Mouse (Mus musculus) lung, postnatal 10 days (tissue): ENCODE results near the gene Mepce.

Experiments used
- DNase-seq: peaks from one replicate; pipeline ENCODE4 v3.0.0; 2021

The Mepce gene

DNA sequence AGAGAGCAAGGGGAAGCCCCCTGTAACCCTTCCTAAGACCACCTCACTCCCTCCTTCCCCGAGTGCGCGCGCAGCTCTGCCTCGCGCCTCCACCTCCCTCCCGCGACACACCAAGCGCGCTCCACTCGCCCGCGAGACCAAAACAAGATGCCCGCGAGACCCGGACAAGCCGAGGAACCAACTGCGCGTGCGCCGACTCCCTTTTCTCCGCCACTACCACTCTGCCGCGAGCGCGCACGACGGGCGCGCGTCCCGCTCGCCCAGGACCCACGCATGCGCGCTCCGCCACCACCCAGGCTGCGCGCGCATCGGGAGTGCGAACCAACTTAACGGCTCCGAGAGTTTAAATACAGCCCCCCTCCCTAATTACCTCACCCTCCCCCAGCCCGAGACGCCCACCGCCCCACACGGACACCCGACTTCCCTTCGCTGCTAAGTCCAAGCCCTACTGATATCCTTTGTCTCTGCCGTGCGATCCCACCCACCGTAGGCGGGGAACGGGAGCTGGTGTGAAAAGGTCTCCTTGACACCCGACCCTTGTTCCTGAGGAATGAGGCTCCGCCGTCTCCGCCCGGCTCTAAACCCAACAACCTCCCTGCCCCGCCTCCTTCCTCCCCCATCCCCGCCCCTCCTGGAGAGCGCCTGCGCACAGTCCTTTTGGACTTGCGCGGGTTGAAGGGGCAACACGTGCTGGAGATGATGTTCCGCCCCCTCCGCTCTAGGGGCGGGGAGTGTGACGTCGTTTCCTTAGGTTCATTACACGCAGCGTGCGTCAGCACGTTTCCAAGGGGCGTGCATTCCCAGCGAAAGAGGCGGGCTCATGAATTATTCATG is 1.1 kb downstream of the Mepce start:
- DNase-seq = peak; percentile 99

DNA sequence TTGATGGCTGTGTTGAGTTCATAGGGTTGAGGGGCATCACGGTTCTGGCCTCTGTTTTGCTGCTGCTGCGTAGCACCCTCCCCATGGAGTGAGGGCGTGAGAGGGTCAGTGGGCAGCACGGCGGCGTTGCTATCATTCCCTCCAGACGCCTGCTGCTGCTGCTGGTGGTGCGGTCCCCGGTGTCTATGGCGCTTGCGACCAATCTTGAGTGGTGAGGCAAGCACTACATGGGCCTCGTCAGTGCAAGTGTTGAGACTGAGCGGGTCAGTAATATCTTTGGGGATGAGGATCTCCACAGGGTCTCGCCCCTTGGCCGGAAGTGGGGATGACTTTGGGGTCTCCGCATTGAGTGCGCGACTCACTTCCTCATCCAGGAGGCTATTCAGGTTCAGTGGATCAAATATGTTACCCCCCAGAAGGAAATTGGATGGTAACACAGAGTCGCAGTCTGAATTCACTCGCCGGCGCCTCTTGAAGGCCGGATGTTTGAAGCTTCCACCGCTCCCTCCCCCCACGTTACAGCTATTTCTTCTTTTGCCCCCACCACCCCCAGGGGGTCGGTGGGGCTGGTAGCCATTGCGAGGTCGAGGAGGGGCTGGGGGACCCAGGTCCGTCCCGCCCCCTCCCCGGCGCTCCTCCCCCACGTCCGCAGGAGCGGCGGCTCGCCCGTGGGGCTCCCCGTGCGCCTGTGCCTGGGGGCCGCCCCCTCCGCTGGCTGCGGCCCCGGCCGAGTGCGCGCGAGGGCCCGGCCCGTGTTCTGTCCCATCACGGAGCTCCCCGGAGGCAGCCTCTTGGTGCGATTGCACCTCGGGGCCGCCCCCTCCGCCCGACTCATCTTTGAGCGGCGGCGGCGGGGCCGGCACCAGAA is 2.1 kb downstream of the Mepce start:
- peak; percentile 71 for DNase-seq

GRCm38 (mm10) chr5:137784546-137784945 is 2.9 kb downstream of the Mepce start:
- no peak for DNase-seq

GRCm38 (mm10) chr5:137783901-137784540 is 3.4 kb downstream of the Mepce start:
- no peak for DNase-seq

GRCm38 (mm10) chr5:137782776-137783522 is 4.5 kb downstream of the Mepce start:
- DNase-seq = no peak

DNA sequence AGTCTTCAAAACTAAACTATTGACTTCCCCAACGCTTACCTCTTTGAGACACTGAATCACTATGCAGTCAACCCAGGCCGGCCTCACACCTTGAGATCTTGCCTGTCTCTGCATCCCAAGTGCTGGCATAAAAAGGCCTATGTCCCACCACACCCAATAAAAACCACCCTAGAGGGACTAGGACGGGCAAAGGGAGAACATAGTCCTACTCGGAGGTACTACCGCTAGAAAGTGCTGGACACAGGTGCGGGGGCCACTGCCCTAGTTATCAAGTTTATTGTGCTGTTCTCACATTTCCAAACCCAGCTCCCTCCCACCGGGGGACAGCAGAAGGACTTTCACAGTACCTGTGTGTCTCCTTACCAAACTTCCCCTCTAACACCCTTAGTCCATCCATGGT is 5.8 kb downstream of the Mepce start:
- no peak for DNase-seq

DNA sequence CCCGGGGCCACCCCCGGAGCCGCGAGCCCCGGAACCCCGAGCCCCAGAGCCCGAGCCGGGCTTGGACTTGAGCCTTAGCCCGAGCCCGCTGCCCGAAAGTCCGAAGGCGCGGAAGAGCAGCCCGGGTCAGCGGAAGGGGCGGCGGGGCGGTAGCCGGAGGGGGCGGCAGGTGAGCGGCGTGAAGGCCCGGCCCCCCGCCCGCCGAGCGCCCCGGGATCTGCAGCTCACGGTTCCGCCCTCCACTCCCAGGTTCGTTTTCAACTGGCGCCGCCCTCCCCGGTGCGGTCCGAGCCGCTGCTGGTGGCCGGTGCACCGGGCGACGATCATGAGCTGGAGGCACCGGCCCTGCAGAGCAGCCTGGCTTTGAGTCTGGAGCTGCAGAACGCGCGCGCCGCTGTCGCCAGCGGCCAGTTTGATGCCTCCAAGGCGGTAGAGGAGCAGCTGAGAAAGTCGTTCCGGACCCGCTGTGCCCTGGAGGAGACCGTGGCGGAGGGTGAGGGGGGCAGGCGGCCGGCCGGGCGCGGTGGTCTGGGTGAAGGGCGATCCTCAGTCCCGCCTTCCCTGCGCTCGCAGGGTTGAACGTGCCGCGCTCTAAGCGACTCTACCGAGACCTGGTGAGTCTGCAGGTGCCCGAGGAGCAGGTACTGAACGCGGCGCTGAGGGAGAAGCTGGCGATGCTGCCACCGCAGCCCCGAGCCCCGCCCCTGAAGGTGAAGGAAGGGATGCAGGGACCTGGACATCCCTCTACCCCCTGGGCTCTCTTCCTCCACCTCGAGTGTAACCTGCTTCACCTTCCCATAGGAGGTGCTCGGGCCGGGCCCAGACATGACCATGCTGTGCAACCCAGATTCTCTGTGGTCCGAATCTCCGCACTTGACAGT is 8.2 kb downstream of the Mepce start:
- DNase-seq = peak; percentile 47

DNA sequence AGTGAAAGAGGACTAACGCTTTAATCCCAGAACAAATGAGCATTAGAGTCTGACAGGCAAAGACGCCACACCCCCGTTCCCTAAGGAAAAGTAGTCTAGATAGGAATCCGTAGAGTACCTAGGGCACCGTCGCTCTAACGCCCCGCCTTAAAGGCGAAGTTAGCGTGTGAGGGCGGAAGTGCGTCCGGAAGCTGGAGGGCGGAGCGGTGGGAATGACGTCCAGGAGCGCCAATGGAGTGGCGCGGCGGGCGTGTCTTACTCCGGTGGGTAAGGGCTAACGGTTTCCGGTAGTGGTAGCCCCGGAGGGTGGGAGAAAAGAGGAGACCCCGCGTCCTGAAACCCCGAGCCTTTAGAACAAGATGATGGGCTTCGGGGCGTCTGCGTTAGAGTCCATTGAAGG is 8.8 kb downstream of the Mepce start, which contains the start of gene Ppp1r35:
Gene Ppp1r35 (plus strand): TSS at position 215 of the 400 bp plus-strand sequence.
- DNase-seq = peak; percentile 97

GRCm38 (mm10) chr5:137777267-137777845 is 10.1 kb downstream of the Mepce start:
- DNase-seq = no peak

DNA sequence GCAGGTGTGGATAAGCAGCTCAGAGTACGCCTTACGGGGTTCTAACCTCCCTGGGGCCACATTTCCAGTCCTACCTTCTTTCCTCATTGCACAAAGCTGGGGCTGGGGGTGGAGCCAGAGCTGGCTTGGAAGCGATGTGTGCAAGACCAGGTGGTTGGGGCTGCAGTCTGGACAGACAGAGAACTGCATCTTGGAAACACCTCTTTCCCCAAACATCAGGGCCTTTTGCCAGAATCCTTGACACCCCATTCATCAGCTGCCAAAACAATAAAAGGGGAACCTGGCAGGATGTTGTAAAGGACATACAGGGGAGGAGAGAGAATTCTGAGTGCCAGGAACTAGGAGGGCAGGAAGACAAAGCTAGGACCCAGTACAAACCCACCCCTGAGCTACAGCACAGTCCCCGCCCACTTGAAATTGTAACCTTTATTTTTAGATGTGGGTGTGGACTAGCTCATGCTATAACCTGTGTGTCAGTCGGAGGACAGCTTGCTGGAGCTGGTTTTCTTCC is 11.0 kb downstream of the Mepce start:
- DNase-seq = peak; percentile 57

DNA sequence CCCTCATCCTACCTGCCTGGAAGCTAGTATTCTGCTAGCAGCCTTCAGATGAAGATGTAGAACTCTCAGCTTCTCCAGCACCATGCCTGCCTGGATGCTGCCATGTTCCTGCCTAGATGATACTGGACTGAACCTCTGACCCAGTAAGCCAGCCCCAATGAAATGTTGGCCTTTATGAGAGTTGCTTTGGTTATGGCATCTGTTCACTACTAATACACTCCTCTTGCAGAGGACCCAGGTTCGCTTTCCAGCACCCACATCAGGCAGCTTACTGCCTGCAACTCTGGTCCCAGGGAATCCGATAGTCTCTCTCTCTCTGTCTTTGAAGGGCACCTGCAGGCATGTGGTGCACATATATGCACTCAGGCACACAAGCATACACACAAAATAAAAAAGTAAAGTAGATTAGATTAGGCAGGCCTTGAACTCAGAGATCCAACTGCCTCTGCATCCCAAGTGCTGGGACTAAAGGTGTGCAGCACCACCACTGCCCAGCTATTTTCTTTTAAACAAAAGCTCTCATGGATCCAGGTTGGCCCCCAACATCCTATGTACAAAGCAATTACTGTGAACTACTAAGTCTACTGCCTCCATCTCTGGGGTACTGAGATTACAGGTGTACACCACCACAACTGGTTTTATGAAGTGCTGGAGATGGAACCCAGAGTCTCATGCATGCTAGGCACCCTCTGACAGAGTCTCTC is 11.7 kb downstream of the Mepce start:
- no peak for DNase-seq

- no peak for DNase-seq
Observed at GRCm38 (mm10) chr5:137772755-137773154, 14.7 kb downstream of the Mepce start.

DNA sequence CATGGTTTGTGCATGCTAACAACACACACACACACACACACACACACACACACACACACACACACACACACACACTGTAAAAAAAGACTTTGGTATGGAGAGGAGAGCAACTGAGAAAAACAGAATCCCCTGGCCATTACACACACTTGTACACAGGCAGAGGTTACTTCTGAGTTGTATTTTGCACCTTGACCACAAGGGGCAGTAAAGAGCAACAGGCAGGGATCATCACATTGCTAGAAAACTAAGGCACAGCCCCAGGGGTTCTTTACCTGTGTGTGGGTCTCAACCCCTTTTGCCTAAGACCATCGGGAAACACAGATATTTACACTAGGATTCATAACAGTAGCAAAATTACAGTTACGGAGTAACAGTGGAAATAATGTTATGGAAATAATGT is 16.7 kb downstream of the Mepce start:
- peak; percentile 52 for DNase-seq

DNA sequence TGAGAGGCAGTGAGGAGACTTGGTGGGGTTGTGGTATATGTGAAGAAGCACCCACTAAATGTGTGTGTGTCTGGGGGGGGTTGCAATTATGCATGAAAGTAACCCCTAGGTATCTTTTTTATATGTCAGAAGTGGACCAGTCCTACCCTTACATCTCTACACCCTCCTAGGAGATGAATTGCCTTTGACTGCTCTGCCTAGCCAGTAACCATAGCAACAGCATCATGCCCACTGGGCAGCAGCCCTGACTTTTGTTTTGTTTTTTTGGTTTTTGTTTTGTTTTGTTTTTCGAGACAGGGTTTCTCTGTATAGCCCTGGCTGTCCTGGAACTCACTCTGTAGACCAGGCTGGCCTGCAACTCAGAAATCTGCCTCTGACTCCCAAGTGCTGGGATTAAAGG is 19.0 kb downstream of the Mepce start:
- no peak for DNase-seq

GRCm38 (mm10) chr5:137766270-137766669 is 21.2 kb downstream of the Mepce start:
- DNase-seq = no peak

DNA sequence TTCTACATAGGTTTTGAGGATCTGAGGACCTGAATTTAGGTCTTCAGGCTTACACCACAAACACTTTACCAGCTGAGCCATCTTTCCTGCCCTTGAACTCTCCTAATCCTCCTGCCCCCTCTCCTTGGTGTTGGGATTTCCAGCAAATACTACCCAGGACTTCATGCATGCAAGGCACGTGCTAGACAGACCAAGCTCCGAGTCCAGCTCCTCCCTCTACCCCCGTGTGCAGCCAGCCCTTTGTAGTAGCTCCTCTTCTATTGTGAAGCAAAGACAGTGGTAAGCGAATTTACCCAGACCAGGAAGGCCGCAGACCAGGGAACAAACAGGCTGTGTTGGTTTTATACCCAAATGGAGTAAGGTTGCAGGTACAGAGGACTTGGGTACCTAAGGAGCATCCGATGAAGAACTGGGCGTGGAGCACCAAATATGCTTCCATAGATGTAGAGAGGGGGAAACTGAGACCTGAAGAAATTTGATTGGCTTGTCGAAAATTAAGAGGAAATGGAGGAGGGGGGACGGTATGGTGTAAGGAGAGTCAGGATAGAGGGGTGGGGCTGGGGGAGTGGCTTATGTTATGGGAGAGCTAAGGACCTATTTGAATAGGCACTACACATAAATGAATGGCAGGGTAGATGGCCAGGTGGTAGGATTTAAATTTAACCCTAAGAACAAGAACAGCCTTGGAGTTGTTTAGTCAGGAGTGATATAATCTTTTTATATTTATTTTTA is 22.7 kb downstream of the Mepce start:
- no peak for DNase-seq

- DNase-seq = peak; percentile 92
Observed at GRCm38 (mm10) chr5:137759971-137760412, 27.5 kb downstream of the Mepce start.

DNA sequence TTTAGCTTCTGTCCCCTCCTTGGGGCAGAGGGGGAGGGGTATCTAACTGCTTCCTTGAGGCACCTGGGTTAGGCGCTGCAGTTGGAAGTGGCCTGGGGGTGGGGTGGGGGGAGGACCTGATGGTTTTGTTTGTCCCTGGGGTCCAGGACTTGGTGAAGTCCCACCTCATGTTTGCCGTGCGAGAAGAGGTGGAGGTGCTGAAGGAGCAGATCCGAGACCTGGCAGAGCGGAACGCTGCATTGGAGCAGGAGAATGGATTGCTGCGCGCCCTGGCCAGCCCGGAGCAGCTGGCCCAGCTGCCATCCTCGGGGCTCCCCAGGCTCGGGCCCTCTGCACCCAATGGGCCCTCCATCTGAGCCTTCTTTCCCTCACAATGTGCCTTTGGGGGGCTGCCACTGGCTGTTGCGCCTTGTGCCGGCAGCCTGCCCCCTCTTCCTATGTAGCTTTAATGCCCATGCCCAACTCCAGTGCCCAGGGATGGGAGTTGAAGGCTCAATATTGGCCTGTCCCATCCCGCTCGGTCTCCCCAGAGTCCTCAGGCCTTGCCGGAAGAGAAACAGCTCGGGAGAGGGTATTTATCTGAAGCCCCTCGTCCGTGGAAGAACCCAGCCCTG is 28.4 kb downstream of the Mepce start:
- no peak for DNase-seq

- DNase-seq = peak; percentile 62
Observed at GRCm38 (mm10) chr5:137757887-137758286, 29.6 kb downstream of the Mepce start.
